Mouse (Mus musculus) forebrain, embryonic 14.5 days (tissue): ENCODE measurements around the gene Bcl3. TPM values are rescaled to one million over a fixed set of nuclear protein-coding genes. Genes with fewer than 3 reads are reported as not detected.

ENCODE experiments used
- ATAC-seq: fragments of 200-750 bp; cut with Nextera tagmentation; 2 replicates; pipeline ENCODE4 v1.8.0; 2017; ENCODE audit warnings: mild to moderate bottlenecking, moderate library complexity
- DNase-seq: peaks from one replicate; pipeline ENCODE4 v3.0.0-alpha.2; 2015; ENCODE audit warnings: low spot score
- H3K27ac ChIP-seq: fragments of 300-500 bp; sonication (generic); 2 replicates; pipeline ENCODE4 v1.5.1; 2014; ENCODE audit warnings: low read depth, mild to moderate bottlenecking, control low read depth, low read length, moderate library complexity
- H3K27me3 ChIP-seq: fragments of 300-500 bp; sonication (generic); replicated peaks from 2 replicates; pipeline ENCODE4 v1.6.1; 2014; ENCODE audit warnings: low read length, control low read depth, mixed read lengths; ENCODE audit not compliant: control insufficient read depth, insufficient read depth
- H3K36me3 ChIP-seq: fragments of 300-500 bp; sonication (generic); 2 replicates; pipeline ENCODE4 v1.6.1; 2014; ENCODE audit warnings: low read length, control low read depth; ENCODE audit not compliant: control insufficient read depth, insufficient read depth
- H3K4me1 ChIP-seq: fragments of 300-500 bp; sonication (generic); 2 replicates; pipeline ENCODE4 v1.6.1; 2014; ENCODE audit warnings: antibody characterized with exemption, low read length, control low read depth; ENCODE audit not compliant: control insufficient read depth, insufficient read depth
- H3K4me2 ChIP-seq: fragments of 300-500 bp; sonication (generic); 2 replicates; pipeline ENCODE4 v1.6.1; 2014; ENCODE audit warnings: mild to moderate bottlenecking, control low read depth, low read length
- H3K4me3 ChIP-seq: fragments of 300-500 bp; sonication (generic); 2 replicates; pipeline ENCODE4 v1.5.1; 2014; ENCODE audit warnings: low read depth, low read length, control low read depth
- H3K9ac ChIP-seq: fragments of 300-500 bp; sonication (generic); 2 replicates; pipeline ENCODE4 v1.6.1; 2014; ENCODE audit warnings: mild to moderate bottlenecking, low read length, control low read depth, moderate library complexity
- H3K9me3 ChIP-seq: fragments of 300-500 bp; sonication (generic); replicated peaks from 2 replicates; pipeline ENCODE4 v1.6.1; 2016; ENCODE audit warnings: low read length, control low read depth, mixed read lengths; ENCODE audit not compliant: control insufficient read depth
- WGBS: fragments of 180-500 bp; shearing (Covaris S2); extraction: QIAGEN DNeasy Blood & Tissue Kit; methylation state at CpG from one replicate; pipeline ENCODE4 v1.1.7; 2014; 5-methylcytosine and 5-hydroxymethylcytosine counted together
- polyA plus RNA-seq: library from polyadenylated mRNA; unstranded; fragments of >200 nt; fragmentation: Nextera tagmentation; extraction: Ambion mirVana; gene quantifications from 2 replicates; pipeline ENCODE4 v1.2.1, GENCODE M21; 2014

The Bcl3 gene
- polyA plus RNA-seq, 1 experiment from 2014 or later: 0.75 TPM

- 2% methylated on average over 28 of the region's 28 CpGs for WGBS
- peak; percentile 69 for DNase-seq
- H3K4me1 ChIP-seq: peaks cover 6% of the 10 kb centered on the region; the same call in 1 of the 2 replicates
- ATAC-seq: peak; percentile 82
- H3K27ac ChIP-seq: no peak overlapping the region
- H3K9ac ChIP-seq: peak overlapping the region; percentile 51; the same call in 1 of the 2 replicates
- H3K4me3 ChIP-seq: peak overlapping the region; percentile 25
- H3K36me3 ChIP-seq: no peaks in the 10 kb centered on the region
- peaks cover 12% of the 10 kb centered on the region; the same call in 1 of the 2 replicates for H3K27me3 ChIP-seq
- H3K9me3 ChIP-seq: no peaks in the 10 kb centered on the region
- H3K4me2 ChIP-seq: peak overlapping the region; percentile 55
Observed at GRCm38 (mm10) chr7:19770375-19770754, 52.2 kb downstream of the Bcl3 start.

DNA sequence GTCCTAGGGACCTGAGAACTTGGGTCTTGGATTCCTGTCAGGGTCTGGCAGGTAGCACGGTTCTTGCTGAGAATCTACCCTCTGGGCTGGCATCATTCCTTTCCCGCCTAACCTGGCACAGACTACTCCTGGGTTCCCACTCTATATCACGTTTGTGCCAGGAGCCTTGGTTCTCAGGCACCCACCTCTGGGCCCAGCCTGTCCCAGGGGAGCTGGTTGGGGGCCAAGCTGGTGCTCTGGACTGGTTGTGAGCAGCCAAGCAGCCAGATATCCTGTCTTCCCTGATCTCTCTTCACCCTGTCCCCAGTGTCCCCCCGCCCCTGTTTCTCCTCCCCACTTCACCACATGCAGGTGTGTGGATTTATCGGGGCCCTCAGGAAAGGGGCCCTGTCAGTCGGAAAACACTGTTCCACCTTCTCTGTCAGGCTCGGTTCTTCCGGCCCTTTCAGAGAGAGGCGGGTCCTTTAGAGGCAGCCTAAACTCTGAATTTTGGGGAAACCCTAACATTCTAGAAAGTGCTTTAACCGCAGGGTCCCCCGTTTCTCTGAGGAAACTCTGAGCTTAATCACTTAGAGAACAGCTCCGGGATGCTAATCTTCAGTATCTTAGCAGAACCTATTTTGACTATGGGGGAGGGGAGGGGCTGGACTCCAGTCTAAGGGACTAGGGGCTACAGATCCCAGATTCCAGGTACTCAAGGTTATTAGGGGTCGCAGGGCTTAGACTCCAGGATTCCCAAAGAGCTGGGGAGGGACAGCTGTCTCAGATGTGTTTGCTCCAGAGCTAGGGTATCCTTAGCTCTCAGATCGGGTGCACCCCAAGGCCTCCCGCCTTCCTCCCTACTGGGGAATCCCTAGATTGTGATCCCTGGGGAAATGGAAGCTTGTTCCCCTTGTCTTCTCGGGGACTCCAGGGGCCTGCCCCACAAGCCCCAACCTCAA, 52.9 kb downstream of the Bcl3 start:
- ATAC-seq: no peak; the same call in 1 of the 2 replicates
- Histone ChIP-seq H3K9ac (peak overlapping the region; percentile 51; the same call in 1 of the 2 replicates), H3K9me3 (no peaks in the 10 kb centered on the region), H3K4me3 (peak overlapping the region; percentile 25), H3K4me1 (peaks cover 6% of the 10 kb centered on the region; the same call in 1 of the 2 replicates), H3K4me2 (peak overlapping the region; percentile 55), H3K36me3 (no peaks in the 10 kb centered on the region), H3K27ac (no peak overlapping the region), H3K27me3 (peaks cover 12% of the 10 kb centered on the region; the same call in 1 of the 2 replicates)
- 10% methylated on average over 16 of the region's 16 CpGs for WGBS
- DNase-seq: no peak

GRCm38 (mm10) chr7:19769001-19769400, 53.6 kb downstream of the Bcl3 start:
- Histone ChIP-seq H3K9ac (no peak overlapping the region), H3K36me3 (no peaks in the 10 kb centered on the region), H3K4me2 (no peak overlapping the region), H3K4me3 (no peak overlapping the region), H3K9me3 (no peaks in the 10 kb centered on the region), H3K4me1 (peaks cover 6% of the 10 kb centered on the region; the same call in 1 of the 2 replicates), H3K27me3 (peaks cover 12% of the 10 kb centered on the region; the same call in 1 of the 2 replicates), H3K27ac (no peak overlapping the region)
- no peak for DNase-seq
- no peak for ATAC-seq
- WGBS: 21% methylated on average over 4 of the region's 4 CpGs

- H3K27ac ChIP-seq: no peak overlapping the region
- peaks cover 12% of the 10 kb centered on the region; the same call in 1 of the 2 replicates for H3K27me3 ChIP-seq
- H3K36me3 ChIP-seq: no peaks in the 10 kb centered on the region
- no peak overlapping the region for H3K4me3 ChIP-seq
- WGBS: 69% methylated on average over 14 of the region's 14 CpGs
- peaks cover 6% of the 10 kb centered on the region; the same call in 1 of the 2 replicates for H3K4me1 ChIP-seq
- H3K4me2 ChIP-seq: no peak overlapping the region
- DNase-seq (no peak), ATAC-seq (no peak)
- H3K9ac ChIP-seq: no peak overlapping the region
- H3K9me3 ChIP-seq: no peaks in the 10 kb centered on the region
Observed at GRCm38 (mm10) chr7:19768251-19768650, 54.3 kb downstream of the Bcl3 start.

- no peaks in the 10 kb centered on the region for H3K9me3 ChIP-seq
- H3K4me3 ChIP-seq: no peak overlapping the region
- no peaks in the 10 kb centered on the region for H3K36me3 ChIP-seq
- H3K4me2 ChIP-seq: no peak overlapping the region
- H3K27ac ChIP-seq: no peak overlapping the region
- WGBS: 94% methylated on average over 8 of the region's 9 CpGs
- ATAC-seq (no peak), DNase-seq (no peak)
- no peak overlapping the region for H3K9ac ChIP-seq
- peaks cover 7% of the 10 kb centered on the region; the same call in 1 of the 2 replicates for H3K27me3 ChIP-seq
- H3K4me1 ChIP-seq: no peaks in the 10 kb centered on the region
Observed at GRCm38 (mm10) chr7:19764581-19764980, 58.0 kb downstream of the Bcl3 start.

DNA sequence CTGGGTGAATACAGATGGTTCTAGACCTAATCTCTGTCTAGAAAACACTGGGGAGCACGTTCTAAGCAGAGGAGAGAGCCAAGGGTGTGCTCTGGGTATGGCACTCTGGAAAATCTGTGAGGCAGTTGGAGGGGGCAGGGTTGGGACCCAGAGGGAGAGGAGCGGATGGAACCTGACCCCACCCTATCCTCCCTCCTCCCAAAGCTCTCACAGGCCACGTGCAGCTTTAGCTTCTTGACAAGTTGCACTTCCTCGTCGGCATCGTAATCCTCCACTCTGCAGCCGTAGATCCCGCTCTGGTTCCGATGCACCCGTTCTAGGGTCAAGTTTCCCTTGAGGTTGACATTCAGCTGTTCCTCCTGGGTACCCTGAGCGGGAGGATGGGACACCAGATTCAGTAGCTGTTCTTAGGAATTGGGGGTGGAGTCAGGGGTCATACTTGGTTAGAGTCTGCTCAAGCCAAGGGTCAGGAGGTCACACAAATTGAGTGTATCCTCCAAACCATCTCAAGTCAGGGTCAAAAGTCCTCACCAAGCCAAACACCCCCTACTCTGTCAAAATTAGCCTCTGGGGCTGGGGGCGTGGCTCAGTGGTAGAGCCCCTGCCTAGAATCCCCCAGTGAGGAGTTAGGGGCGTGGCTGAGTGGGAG, 58.6 kb downstream of the Bcl3 start:
- Histone ChIP-seq H3K27ac (no peak overlapping the region), H3K4me1 (no peaks in the 10 kb centered on the region), H3K27me3 (peaks cover 2% of the 10 kb centered on the region; the same call in 1 of the 2 replicates), H3K4me2 (no peak overlapping the region), H3K9ac (no peak overlapping the region), H3K36me3 (no peaks in the 10 kb centered on the region), H3K4me3 (no peak overlapping the region), H3K9me3 (no peaks in the 10 kb centered on the region)
- 87% methylated on average over 13 of the region's 13 CpGs for WGBS
- DNase-seq (no peak), ATAC-seq (no peak)

DNA sequence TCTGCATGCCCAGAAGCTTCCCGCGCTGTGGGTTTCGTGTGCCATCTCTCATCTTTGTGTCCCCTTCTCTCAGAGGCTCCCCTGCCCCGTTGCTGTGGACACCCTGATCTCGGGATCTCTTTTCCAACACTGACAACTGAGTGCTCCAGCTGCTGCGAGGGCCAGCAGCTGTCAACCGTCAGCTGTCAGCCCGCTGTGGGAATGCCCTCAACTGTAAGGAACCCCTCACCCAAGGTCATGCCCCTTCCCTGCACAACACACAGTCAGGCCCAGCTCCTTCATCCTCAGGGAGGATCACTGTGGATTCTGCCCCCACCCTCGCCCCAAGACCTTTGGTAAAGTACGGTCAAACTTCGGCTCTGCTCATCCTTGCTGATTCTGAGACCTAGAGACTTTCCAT, 60.3 kb downstream of the Bcl3 start:
- DNase-seq: no peak
- no peak overlapping the region for H3K9ac ChIP-seq
- WGBS: 90% methylated on average over 11 of the region's 11 CpGs
- H3K36me3 ChIP-seq: no peaks in the 10 kb centered on the region
- ATAC-seq: no peak
- no peak overlapping the region for H3K4me2 ChIP-seq
- H3K27me3 ChIP-seq: no peaks in the 10 kb centered on the region
- no peak overlapping the region for H3K4me3 ChIP-seq
- H3K27ac ChIP-seq: no peak overlapping the region
- H3K9me3 ChIP-seq: no peaks in the 10 kb centered on the region
- no peaks in the 10 kb centered on the region for H3K4me1 ChIP-seq

DNA sequence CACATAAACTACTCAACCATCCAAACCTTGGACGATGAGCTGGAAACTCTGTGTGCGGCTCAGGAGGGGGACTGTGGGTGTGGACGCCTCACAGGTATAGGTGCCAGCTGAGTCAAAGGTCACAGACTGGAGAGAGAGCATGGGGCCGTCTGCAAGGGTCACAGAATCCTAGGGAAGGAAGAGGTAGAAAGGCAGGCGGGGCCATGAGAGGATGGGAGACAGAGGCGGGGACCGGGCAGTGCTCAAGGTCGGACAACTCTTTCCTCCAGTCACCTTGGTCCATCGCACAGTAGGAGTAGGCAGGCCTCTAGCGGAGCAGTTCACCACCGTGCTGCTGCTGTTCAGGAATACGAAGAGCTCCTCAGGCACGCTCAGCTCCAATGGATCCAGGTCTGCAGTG, 62.5 kb downstream of the Bcl3 start:
- Histone ChIP-seq H3K27me3 (no peaks in the 10 kb centered on the region), H3K36me3 (no peaks in the 10 kb centered on the region), H3K4me1 (no peaks in the 10 kb centered on the region), H3K4me2 (no peak overlapping the region), H3K9ac (no peak overlapping the region), H3K27ac (no peak overlapping the region), H3K4me3 (no peak overlapping the region), H3K9me3 (no peaks in the 10 kb centered on the region)
- 90% methylated on average over 13 of the region's 13 CpGs for WGBS
- DNase-seq: no peak
- ATAC-seq: no peak
